Mouse (Mus musculus) embryonic fibroblast, embryonic 13.5 days (primary cell): ENCODE data around the gene Fastkd1. TPM values are rescaled to one million over a fixed set of nuclear protein-coding genes. Genes with fewer than 3 reads are reported as not detected.
"Not testable (repeated sequence)": the region's sequence is repeated elsewhere in the genome, so short reads cannot be mapped to it uniquely, and the experiment has no call there.

ENCODE experiments used
- H3K27ac ChIP-seq: 2 replicates; pipeline ENCODE4 v1.5.1; 2012; ENCODE audit warnings: low read length, control low read depth, inconsistent platforms; ENCODE audit not compliant: insufficient read depth
- H3K4me1 ChIP-seq: 2 replicates; pipeline ENCODE4 v1.6.1; 2011; ENCODE audit warnings: low read length; ENCODE audit not compliant: control insufficient read depth, insufficient read depth
- H3K4me3 ChIP-seq: 2 replicates; pipeline ENCODE4 v1.5.1; 2011; ENCODE audit warnings: mild to moderate bottlenecking, control low read depth, low read length; ENCODE audit not compliant: insufficient read depth
- CTCF ChIP-seq: IDR thresholded peaks from 2 replicates; pipeline ENCODE4 v1.5.1; 2011; ENCODE audit warnings: mild to moderate bottlenecking, control low read depth, low read length, moderate library complexity, borderline replicate concordance; ENCODE audit not compliant: insufficient read depth
- POLR2A ChIP-seq: IDR thresholded peaks from 2 replicates; pipeline ENCODE4 v1.6.1; 2011; ENCODE audit warnings: low read depth, mild to moderate bottlenecking, control low read depth, low read length, moderate library complexity
- polyA plus RNA-seq: library from polyadenylated mRNA; stranded (reverse); fragments of >200 nt; gene quantifications from 2 replicates; pipeline ENCODE4 v1.2.4, GENCODE M21; 2011; ENCODE audit warnings: low read depth; ENCODE audit not compliant: missing spikeins, insufficient read length

The Fastkd1 gene
- polyA plus RNA-seq, 1 experiment, result 11.3 TPM

- no peaks in the 10 kb centered on the region for H3K4me1 ChIP-seq
- no peak overlapping the region for H3K4me3 ChIP-seq
- H3K27ac ChIP-seq, result no peak overlapping the region
- TF ChIP-seq POLR2A (no peak), CTCF (no peak)
These were observed 73.2 kb downstream of the Fastkd1 start for GRCm38 (mm10) chr2:69640100-69640499.

- H3K4me1 ChIP-seq, H3K4me3 ChIP-seq, H3K27ac ChIP-seq: not testable (repeated sequence)
These were observed 75.3 kb downstream of the Fastkd1 start for GRCm38 (mm10) chr2:69637989-69638388.

Other genes with a start within 250 kb of the Fastkd1 start
- gene Lrp2, start 127.5 kb downstream of the Fastkd1 start, polyA plus RNA-seq, result 1.3 and 1.5 TPM in 2 replicates
- gene Bbs5, start 66.3 kb downstream of the Fastkd1 start, polyA plus RNA-seq, result 19.3 and 20.2 TPM in 2 replicates
- 0.38 and 0.47 TPM in 2 replicates for gene Klhl41, start 43.4 kb downstream of the Fastkd1 start, polyA plus RNA-seq
- 130 and 149 TPM in 2 replicates for gene Ppig, start 9.0 kb upstream of the Fastkd1 start, polyA plus RNA-seq
- gene Ccdc173, start 76.1 kb upstream of the Fastkd1 start, polyA plus RNA-seq, result 1.1 and 1.8 TPM in 2 replicates
- 16.3 and 22.5 TPM in 2 replicates for gene Phospho2, start 76.1 kb upstream of the Fastkd1 start, polyA plus RNA-seq
- 22.5 and 30.2 TPM in 2 replicates for gene Klhl23, start 108.4 kb upstream of the Fastkd1 start, polyA plus RNA-seq
- gene Ssb, start 148.0 kb upstream of the Fastkd1 start, polyA plus RNA-seq, result 259 and 260 TPM in 2 replicates
- gene Mettl5, start 172.1 kb upstream of the Fastkd1 start, polyA plus RNA-seq, result 14.4 and 17.0 TPM in 2 replicates
- 50.7 and 52.7 TPM in 2 replicates for gene Ubr3, start 183.7 kb upstream of the Fastkd1 start, polyA plus RNA-seq